Mouse (Mus musculus): Measurements from ENCODE around the gene Irx5. TPM values are rescaled to one million over a fixed set of nuclear protein-coding genes. Genes with fewer than 3 reads are reported as not detected.

Irx5 gene
- polyA plus RNA-seq, 1 experiment from 2014 or later: 28.7 TPM

DNA sequence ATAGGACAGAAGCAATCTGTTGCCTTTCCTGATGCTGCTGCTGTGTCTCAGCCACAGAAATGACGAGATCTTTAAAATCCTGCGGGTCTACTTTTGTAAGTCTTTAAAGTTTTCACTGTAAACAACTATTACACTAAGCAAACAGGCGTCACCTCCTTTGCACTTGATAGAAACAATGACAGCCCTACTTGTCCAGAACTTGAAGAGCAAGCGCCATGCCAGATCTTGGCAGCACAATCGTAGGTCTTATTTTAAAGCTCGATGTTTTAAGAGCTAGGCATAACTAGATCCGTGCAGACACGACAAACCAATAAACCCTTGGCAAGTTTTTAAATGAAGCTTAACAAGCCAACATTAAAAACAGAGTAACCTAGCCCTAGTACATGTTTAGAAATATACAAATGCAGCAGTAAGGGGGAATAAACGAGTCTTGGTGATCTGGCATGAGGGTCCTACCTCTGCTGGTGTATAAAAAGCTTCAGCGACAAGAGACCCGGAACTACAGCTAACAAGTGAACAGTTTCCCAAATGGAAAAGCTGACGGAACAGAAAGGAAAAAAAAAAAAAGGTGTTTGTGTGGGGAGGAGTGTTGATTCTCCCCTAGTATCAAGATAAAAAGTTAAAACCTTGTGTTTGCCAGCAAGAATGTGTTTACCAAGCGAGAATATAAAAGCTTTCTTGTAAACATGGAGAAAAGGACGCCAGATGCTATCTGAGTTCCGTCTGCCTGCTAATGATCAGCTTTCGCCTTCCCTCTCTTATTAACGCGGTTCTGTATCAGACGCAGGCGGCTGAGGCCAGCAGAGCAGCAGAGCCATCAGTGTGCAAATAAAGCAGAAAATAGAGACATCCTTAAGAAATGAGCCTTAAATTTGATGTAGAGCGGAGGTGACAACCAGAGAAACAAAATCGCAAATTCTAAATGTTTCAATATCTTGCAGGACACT is 2.6 kb upstream of the Irx5 start:
- Histone ChIP-seq H3K4me3 (peak overlapping the region; percentile 97), H3K27ac (replicated peaks) (peak overlapping the region; percentile 99), H3K27me3 (ENCODE audit: low read depth, poor library complexity, severe bottlenecking) (peaks cover 35% of the 10 kb centered on the region), H3K4me1 (peaks cover 69% of the 10 kb centered on the region), H3K36me3 (peaks cover 11% of the 10 kb centered on the region), H3K9me3 (replicated peaks) (no peaks in the 10 kb centered on the region)
- DNase-seq (ENCODE audit: low spot score): peak; percentile 38
- 3% methylated on average over 22 of the region's 22 CpGs for WGBS

DNA sequence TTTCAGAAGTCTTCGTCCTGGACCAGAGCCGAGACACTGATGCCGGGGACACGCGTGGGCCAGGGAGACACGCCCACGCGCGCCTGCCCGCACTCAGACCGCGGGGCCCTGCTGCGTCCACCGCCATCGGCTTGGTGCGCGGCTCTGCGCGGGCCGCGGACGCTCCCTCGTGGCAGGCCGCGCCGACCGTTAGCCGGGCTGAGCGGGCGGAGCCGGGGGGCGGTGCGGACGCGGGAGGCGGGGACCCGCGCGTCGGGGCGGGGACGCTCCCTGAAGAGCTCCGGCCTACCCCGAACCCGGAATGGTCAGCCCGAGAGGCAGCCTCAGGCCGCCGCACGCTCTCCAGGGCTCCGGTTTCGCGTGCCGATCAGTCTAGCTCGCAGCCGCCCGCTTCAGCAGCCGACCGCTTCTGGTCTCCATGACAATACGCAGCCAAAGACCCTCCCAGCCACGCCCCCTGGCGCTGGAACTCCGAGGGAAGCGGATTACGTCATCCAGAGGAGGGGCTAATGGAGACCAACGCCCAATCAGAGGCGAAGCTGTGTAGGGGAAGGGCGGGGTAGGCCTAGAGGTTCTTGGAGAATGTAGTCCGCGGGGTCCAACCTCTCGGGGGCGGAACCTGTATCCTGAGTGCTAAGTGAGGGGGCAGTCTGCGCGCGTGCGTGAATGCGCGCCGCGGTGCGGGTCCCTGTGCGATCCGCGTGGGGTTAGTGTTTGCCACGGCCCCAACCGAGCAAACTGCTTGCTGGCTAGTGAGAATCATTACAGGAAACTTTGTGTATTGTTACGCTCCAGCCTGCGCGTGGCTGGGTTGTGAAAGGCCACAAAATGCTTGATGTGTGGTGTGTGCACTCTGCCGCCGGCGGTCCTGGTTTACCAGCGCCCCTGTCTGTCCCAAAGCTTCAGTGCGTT is 1.5 kb upstream of the Irx5 start:
- Histone ChIP-seq H3K27ac (replicated peaks) (peak overlapping the region; percentile 99), H3K4me1 (peaks cover 67% of the 10 kb centered on the region), H3K4me3 (peak overlapping the region; percentile 97), H3K36me3 (peaks cover 17% of the 10 kb centered on the region), H3K9me3 (replicated peaks) (no peaks in the 10 kb centered on the region), H3K27me3 (ENCODE audit: low read depth, poor library complexity, severe bottlenecking) (peaks cover 46% of the 10 kb centered on the region)
- WGBS: under 1% methylated on average over 90 of the region's 93 CpGs
- peak; percentile 100 for DNase-seq (ENCODE audit: low spot score)

DNA sequence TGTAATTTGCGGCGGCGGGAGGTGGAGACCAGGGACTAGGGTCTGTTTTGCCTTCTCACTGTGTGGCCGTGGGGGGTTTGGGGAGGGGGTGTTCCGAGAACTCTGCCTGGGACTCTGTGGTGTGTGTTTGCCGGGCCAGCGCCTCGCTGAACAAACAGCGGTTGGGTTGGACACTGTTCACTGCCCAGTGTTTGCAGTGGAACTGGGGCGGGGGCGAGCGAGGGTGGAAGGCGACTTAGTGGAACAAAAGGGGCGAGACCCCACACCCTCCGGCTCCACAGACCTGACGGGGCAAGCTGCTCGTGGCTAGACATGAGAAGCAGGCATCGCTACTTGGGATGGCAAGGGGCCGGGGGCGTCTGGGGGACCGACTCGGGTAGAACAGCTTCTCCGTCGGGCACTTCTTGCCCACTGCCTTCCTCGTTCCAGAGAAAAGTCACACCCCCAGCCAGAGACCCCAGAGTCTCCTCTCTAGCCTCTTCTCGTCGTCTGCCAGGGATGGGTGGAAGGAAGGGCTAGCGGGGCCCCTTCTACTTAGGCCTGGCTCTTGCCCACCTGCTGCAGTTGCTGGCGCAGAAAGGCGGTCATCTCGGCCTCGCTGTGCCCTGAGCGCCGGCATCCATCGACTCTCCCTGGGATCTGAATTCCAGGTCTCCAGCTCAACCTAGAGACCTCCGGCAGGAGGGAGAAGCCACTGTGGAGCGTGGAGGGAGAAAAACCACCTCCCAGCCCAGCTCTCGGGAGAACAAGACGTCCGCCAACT is 631 bp upstream of the Irx5 start:
- 1% methylated on average over 39 of the region's 40 CpGs for WGBS
- peaks cover 52% of the 10 kb centered on the region for H3K27me3 ChIP-seq (ENCODE audit: low read depth, poor library complexity, severe bottlenecking)
- peak overlapping the region; percentile 99 for H3K27ac ChIP-seq (replicated peaks)
- H3K36me3 ChIP-seq: peaks cover 23% of the 10 kb centered on the region
- no peak for DNase-seq (ENCODE audit: low spot score)
- peaks cover 66% of the 10 kb centered on the region for H3K4me1 ChIP-seq
- H3K4me3 ChIP-seq: peak overlapping the region; percentile 97
- no peaks in the 10 kb centered on the region for H3K9me3 ChIP-seq (replicated peaks)

DNA sequence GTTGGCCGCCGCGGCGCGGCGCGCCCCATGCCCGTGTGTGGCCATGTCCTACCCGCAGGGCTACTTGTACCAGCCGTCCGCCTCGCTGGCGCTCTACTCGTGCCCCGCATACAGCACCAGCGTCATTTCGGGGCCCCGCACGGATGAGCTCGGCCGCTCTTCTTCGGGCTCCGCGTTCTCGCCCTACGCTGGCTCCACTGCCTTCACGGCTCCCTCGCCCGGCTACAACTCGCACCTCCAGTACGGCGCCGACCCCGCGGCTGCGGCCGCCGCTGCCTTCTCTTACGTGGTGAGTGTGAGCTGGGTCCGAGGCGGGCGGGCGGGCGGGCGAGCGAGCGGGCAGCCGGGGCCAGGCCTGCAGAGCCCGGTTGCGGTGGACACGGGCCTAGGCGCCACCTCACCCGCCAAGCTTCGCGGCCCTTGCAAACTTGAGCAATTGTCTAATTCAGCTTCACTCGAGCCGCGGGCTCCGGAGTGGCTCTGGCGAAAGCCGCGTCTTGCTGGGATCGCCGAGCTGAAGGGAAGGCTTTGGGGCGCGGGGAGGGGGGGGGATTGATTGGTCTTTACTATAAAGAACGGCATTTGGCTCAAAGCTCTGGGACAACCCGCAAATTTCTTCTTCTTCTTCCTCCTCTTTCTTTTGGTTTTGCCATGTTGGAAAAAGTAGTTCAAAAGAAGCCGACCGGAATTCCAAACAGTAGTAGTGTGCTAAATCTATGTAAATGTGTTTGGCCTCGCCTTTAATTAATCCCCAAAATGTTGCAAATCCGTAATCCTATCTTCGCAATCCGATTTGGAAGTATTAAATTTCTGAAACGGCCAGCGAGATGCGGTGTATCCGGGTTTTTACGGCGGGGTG is 945 bp downstream of the Irx5 start:
- no peak for DNase-seq (ENCODE audit: low spot score)
- peaks cover 56% of the 10 kb centered on the region for H3K27me3 ChIP-seq (ENCODE audit: low read depth, poor library complexity, severe bottlenecking)
- peaks cover 24% of the 10 kb centered on the region for H3K36me3 ChIP-seq
- H3K27ac ChIP-seq (replicated peaks): peak overlapping the region; percentile 99
- H3K9me3 ChIP-seq (replicated peaks): no peaks in the 10 kb centered on the region
- H3K4me1 ChIP-seq: peaks cover 65% of the 10 kb centered on the region
- under 1% methylated on average over 80 of the region's 80 CpGs for WGBS
- peak overlapping the region; percentile 97 for H3K4me3 ChIP-seq

DNA sequence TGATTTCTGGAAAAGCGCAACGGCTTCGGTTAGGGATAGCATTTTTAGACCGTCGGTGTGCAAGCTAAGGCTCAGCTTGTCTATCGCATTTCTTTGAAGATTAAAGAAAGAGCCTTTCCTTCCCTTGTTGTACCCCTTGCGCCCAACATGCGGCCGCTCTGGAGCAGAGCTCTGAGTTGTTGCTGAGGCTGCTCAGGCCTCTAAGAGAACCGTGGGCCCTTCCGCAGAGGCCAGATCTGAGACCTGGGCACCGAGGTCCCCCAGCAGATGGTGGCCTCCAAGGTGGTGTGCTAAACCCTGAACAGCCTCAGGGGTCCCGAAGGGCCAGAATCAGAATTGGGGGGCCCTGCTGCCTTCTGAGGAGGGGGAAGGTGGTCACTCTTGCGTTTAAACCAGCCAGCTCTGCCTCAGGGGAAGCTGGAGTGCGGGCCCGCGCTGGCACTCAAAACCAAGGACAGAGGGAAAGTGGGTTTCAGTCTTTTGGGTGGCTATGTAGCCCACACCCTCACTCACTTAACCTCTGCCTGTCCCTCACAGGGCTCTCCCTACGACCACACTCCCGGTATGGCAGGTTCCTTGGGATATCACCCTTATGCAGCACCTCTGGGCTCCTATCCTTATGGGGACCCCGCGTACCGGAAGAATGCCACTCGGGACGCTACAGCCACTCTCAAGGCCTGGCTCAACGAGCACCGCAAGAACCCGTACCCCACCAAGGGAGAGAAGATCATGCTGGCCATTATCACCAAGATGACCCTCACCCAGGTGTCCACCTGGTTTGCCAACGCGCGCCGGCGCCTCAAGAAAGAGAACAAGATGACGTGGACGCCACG is 1.8 kb downstream of the Irx5 start:
- WGBS: 1% methylated on average over 35 of the region's 35 CpGs
- peaks cover 65% of the 10 kb centered on the region for H3K27me3 ChIP-seq (ENCODE audit: low read depth, poor library complexity, severe bottlenecking)
- no peaks in the 10 kb centered on the region for H3K9me3 ChIP-seq (replicated peaks)
- H3K4me1 ChIP-seq: peaks cover 65% of the 10 kb centered on the region
- DNase-seq (ENCODE audit: low spot score): peak; percentile 73
- H3K27ac ChIP-seq (replicated peaks): peak overlapping the region; percentile 99
- H3K36me3 ChIP-seq: peaks cover 28% of the 10 kb centered on the region
- H3K4me3 ChIP-seq: peak overlapping the region; percentile 97

DNA sequence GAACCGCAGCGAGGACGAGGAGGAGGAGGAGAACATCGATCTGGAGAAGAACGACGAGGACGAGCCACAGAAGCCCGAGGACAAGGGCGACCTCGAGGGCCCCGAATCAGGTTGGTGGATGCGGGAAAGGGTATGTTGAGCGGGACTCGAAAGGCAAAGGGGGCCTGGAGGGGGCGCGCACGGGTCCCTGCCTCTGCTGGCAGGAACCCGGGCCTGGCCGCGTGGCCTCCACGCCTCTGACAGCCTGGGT is 2.3 kb downstream of the Irx5 start:
- Histone ChIP-seq H3K36me3 (peaks cover 30% of the 10 kb centered on the region), H3K4me1 (peaks cover 66% of the 10 kb centered on the region), H3K9me3 (replicated peaks) (no peaks in the 10 kb centered on the region), H3K27ac (replicated peaks) (peak overlapping the region; percentile 99), H3K4me3 (peak overlapping the region; percentile 97), H3K27me3 (ENCODE audit: low read depth, poor library complexity, severe bottlenecking) (peaks cover 70% of the 10 kb centered on the region)
- WGBS: 0% methylated on average over 21 of the region's 21 CpGs
- DNase-seq (ENCODE audit: low spot score): no peak

DNA sequence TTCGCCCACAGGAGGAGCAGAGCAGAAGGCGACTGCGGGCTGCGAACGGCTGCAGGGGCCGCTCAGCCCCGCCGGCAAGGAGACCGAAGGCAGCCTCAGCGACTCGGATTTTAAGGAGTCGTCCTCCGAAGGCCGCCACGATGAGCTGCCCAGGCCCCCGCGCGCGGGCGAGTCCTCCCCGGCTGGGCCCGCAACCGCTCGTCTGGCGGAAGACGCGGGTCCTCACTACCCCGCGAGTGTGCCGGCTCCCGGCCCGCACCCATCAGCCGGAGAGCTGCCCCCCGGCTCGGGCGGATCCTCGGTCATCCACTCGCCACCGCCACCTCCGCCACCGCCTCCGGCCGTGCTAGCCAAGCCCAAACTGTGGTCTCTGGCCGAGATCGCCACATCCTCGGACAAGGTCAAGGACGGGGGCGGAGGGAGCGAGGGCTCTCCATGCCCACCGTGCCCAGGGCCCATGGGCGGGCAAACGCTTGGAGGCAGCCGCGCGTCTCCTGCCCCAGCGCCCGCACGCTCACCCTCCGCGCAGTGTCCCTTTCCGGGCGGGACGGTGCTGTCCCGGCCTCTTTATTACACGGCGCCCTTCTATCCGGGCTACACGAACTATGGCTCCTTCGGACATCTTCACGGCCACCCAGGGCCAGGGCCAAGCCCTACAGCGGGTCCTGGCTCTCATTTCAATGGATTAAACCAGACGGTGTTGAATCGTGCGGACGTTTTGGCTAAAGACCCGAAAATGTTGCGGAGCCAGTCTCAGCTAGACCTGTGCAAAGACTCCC is 2.8 kb downstream of the Irx5 start:
- Histone ChIP-seq H3K9me3 (replicated peaks) (no peaks in the 10 kb centered on the region), H3K27me3 (ENCODE audit: low read depth, poor library complexity, severe bottlenecking) (peaks cover 75% of the 10 kb centered on the region), H3K4me1 (peaks cover 71% of the 10 kb centered on the region), H3K36me3 (peaks cover 34% of the 10 kb centered on the region), H3K27ac (replicated peaks) (peak overlapping the region; percentile 99), H3K4me3 (peak overlapping the region; percentile 97)
- WGBS: 1% methylated on average over 77 of the region's 77 CpGs
- DNase-seq (ENCODE audit: low spot score): peak; percentile 77

DNA sequence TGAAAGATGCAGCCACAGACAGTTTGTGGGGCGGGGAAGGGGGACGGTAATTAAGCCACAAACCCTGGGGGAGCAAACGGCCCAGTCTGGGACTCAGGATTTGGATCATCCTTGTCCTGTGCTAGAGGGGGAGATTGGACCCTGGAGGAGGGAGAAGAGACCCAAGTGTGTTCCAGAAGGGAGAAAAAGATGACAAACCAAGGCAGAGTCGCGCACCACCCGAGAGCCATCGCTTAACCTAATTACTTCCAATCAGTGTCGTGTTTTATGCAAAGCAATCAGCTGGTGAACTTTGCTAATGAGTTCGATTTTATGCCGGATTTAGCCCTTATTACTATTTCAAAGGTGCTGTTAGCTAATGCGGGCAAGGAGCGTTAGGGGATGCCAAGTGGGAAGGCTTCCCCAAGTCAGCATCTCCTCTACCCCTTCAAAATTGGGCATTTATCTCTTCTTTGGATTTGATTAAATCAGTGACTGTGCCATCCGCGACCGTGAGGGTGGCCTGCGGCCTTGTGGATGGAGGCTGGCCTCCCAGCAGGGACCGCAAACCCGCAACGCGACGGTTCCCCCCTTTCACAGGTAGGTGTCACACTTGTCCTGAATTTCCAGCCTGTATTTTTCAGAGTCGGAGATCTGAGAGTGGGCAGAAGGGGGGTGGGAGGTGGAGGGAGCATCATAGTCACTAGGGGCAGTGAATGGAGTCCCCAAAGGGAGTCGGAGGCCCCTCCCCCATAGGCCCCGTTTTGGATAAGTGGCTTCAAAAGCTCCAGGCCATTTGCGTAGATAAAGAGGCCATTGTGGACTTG is 4.3 kb downstream of the Irx5 start:
- peak overlapping the region; percentile 97 for H3K4me3 ChIP-seq
- peaks cover 34% of the 10 kb centered on the region for H3K36me3 ChIP-seq
- H3K27me3 ChIP-seq (ENCODE audit: low read depth, poor library complexity, severe bottlenecking): peaks cover 90% of the 10 kb centered on the region
- peaks cover 81% of the 10 kb centered on the region for H3K4me1 ChIP-seq
- no peaks in the 10 kb centered on the region for H3K9me3 ChIP-seq (replicated peaks)
- peak overlapping the region; percentile 99 for H3K27ac ChIP-seq (replicated peaks)
- peak; percentile 90 for DNase-seq (ENCODE audit: low spot score)
- 1% methylated on average over 25 of the region's 25 CpGs for WGBS

DNA sequence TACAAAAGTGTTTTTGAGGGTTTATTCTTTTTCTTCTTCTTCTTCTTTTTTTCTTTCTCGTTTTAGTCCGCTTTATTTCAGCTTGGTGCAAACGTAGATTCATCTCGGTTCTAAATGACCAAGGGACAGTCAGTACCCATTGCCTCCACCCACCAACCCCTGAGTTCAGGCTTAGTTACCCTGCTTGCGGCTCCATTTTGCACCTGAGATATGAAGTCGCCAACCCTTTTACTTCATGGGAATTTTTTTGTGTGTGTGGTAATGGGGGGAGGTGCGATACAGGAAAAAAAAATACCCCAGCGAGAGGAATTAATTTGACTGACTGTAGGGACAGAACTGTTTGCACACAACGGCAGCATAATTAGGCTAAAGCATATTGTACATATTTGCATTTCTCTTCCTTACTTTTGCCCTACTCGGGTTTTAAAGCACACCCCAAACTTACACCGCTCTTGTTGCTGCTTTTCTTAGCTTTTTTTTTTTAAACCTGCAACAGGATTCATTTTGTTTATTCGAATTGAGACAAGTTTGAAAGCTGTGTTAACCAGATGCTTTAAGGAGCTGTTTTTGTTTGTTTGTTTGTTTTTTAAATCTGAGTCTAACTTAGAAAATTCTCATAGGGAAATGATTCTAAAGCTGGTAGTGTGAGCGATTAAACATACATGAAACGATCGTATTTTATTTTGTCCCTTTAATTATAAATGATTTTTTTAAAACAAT is 5.1 kb downstream of the Irx5 start:
- Histone ChIP-seq H3K36me3 (peaks cover 38% of the 10 kb centered on the region), H3K27ac (replicated peaks) (peak overlapping the region; percentile 99), H3K4me3 (peak overlapping the region; percentile 97), H3K9me3 (replicated peaks) (no peaks in the 10 kb centered on the region), H3K27me3 (ENCODE audit: low read depth, poor library complexity, severe bottlenecking) (peaks cover 93% of the 10 kb centered on the region), H3K4me1 (peaks cover 83% of the 10 kb centered on the region)
- peak; percentile 62 for DNase-seq (ENCODE audit: low spot score)
- 1% methylated on average over 15 of the region's 15 CpGs for WGBS
